Mouse (Mus musculus): ENCODE results near the gene Slc4a4. TPM values are rescaled to one million over a fixed set of nuclear protein-coding genes. Genes with fewer than 3 reads are reported as not detected.
A peak's percentile ranks its signal among the peaks of the same experiment; 100 is the strongest.

The Slc4a4 gene
- polyA plus RNA-seq, 1 experiment from 2014 or later: 4.6 TPM

- H3K36me3 ChIP-seq (ENCODE audit: control insufficient read depth, insufficient read depth): no peaks in the 10 kb centered on the region
- ATAC-seq: no peak
These were observed 23.8 kb upstream of the Slc4a4 start for GRCm38 (mm10) chr5:88862794-88863193.

GRCm38 (mm10) chr5:88884101-88884500 lies 2.5 kb upstream of the Slc4a4 start:
- Histone ChIP-seq H3K9me3 (ENCODE audit: control insufficient read depth) (no peaks in the 10 kb centered on the region), H3K36me3 (ENCODE audit: control insufficient read depth, insufficient read depth) (no peaks in the 10 kb centered on the region), H3K27me3 (replicated peaks; ENCODE audit: control insufficient read depth, insufficient read depth, low read length) (no peaks in the 10 kb centered on the region), H3K27ac (ENCODE audit: low read depth, low read length) (no peak overlapping the region), H3K9ac (ENCODE audit: low read depth, low read length) (no peak overlapping the region), H3K4me1 (replicated peaks; ENCODE audit: control insufficient read depth, insufficient read depth, low read length) (no peaks in the 10 kb centered on the region), H3K4me3 (ENCODE audit: low read depth, low read length) (no peak overlapping the region), H3K4me2 (replicated peaks; ENCODE audit: low read depth) (no peak overlapping the region)
- no peak for ATAC-seq
- WGBS: 15% methylated on average over 3 of the region's 3 CpGs
- TF ChIP-seq CTCF (IDR thresholded peaks at IDR 0.05; ENCODE audit: low read depth): peak; percentile 80

More at GRCm38 (mm10) chr5:88862794-88863193, 23.8 kb upstream of the Slc4a4 start:
- 90% methylated on average over 2 of the region's 2 CpGs for WGBS
- H3K4me1 ChIP-seq (replicated peaks; ENCODE audit: control insufficient read depth, insufficient read depth, low read length): peaks cover 2% of the 10 kb centered on the region; the same call in 1 of the 2 replicates
- no peak overlapping the region for H3K4me2 ChIP-seq (replicated peaks; ENCODE audit: low read depth)
- H3K9me3 ChIP-seq (ENCODE audit: control insufficient read depth): no peaks in the 10 kb centered on the region
- H3K9ac ChIP-seq (ENCODE audit: low read depth, low read length): no peak overlapping the region
- TF ChIP-seq CTCF (IDR thresholded peaks at IDR 0.05; ENCODE audit: low read depth): no peak
- H3K27me3 ChIP-seq (replicated peaks; ENCODE audit: control insufficient read depth, insufficient read depth, low read length): no peaks in the 10 kb centered on the region
- no peak overlapping the region for H3K4me3 ChIP-seq (ENCODE audit: low read depth, low read length)
- no peak overlapping the region for H3K27ac ChIP-seq (ENCODE audit: low read depth, low read length)

GRCm38 (mm10) chr5:88885503-88885902 lies 1.1 kb upstream of the Slc4a4 start:
- H3K27me3 ChIP-seq (replicated peaks; ENCODE audit: control insufficient read depth, insufficient read depth, low read length): no peaks in the 10 kb centered on the region
- no peak overlapping the region for H3K27ac ChIP-seq (ENCODE audit: low read depth, low read length)
- no peak overlapping the region for H3K9ac ChIP-seq (ENCODE audit: low read depth, low read length)
- no peak for ATAC-seq
- WGBS: 85% methylated on average over 3 of the region's 3 CpGs
- no peak overlapping the region for H3K4me2 ChIP-seq (replicated peaks; ENCODE audit: low read depth)
- no peaks in the 10 kb centered on the region for H3K9me3 ChIP-seq (ENCODE audit: control insufficient read depth)
- TF ChIP-seq CTCF (IDR thresholded peaks at IDR 0.05; ENCODE audit: low read depth): no peak
- no peaks in the 10 kb centered on the region for H3K36me3 ChIP-seq (ENCODE audit: control insufficient read depth, insufficient read depth)
- H3K4me3 ChIP-seq (ENCODE audit: low read depth, low read length): no peak overlapping the region
- H3K4me1 ChIP-seq (replicated peaks; ENCODE audit: control insufficient read depth, insufficient read depth, low read length): no peaks in the 10 kb centered on the region

GRCm38 (mm10) chr5:88885944-88886343 lies 674 bp upstream of the Slc4a4 start:
- peak overlapping the region; percentile 96 for H3K4me2 ChIP-seq (replicated peaks; ENCODE audit: low read depth)
- no peaks in the 10 kb centered on the region for H3K27me3 ChIP-seq (replicated peaks; ENCODE audit: control insufficient read depth, insufficient read depth, low read length)
- H3K9me3 ChIP-seq (ENCODE audit: control insufficient read depth): no peaks in the 10 kb centered on the region
- H3K4me1 ChIP-seq (replicated peaks; ENCODE audit: control insufficient read depth, insufficient read depth, low read length): no peaks in the 10 kb centered on the region
- no peak overlapping the region for H3K27ac ChIP-seq (ENCODE audit: low read depth, low read length)
- H3K4me3 ChIP-seq (ENCODE audit: low read depth, low read length): peak overlapping the region; percentile 85; the same call in 1 of the 2 replicates
- whole genome bisulfite sequencing: 61% methylated on average over 5 of the region's 5 CpGs
- no peaks in the 10 kb centered on the region for H3K36me3 ChIP-seq (ENCODE audit: control insufficient read depth, insufficient read depth)
- TF ChIP-seq CTCF (IDR thresholded peaks at IDR 0.05; ENCODE audit: low read depth): no peak
- no peak for ATAC-seq
- no peak overlapping the region for H3K9ac ChIP-seq (ENCODE audit: low read depth, low read length)

- H3K4me3 ChIP-seq (ENCODE audit: low read depth, low read length): peak overlapping the region; percentile 85
- TF ChIP-seq CTCF (IDR thresholded peaks at IDR 0.05; ENCODE audit: low read depth): 0 out of 2 replicates have a peak, but pooled peaks have one; percentile 2
- no peaks in the 10 kb centered on the region for H3K9me3 ChIP-seq (ENCODE audit: control insufficient read depth)
- 2% methylated on average over 14 of the region's 14 CpGs for WGBS
- no peaks in the 10 kb centered on the region for H3K36me3 ChIP-seq (ENCODE audit: control insufficient read depth, insufficient read depth)
- peak overlapping the region; percentile 96 for H3K4me2 ChIP-seq (replicated peaks; ENCODE audit: low read depth)
- no peaks in the 10 kb centered on the region for H3K4me1 ChIP-seq (replicated peaks; ENCODE audit: control insufficient read depth, insufficient read depth, low read length)
- ATAC-seq: no peak
- peak overlapping the region; percentile 84 for H3K9ac ChIP-seq (ENCODE audit: low read depth, low read length)
- no peaks in the 10 kb centered on the region for H3K27me3 ChIP-seq (replicated peaks; ENCODE audit: control insufficient read depth, insufficient read depth, low read length)
- no peak overlapping the region for H3K27ac ChIP-seq (ENCODE audit: low read depth, low read length)
These were observed 310 bp upstream of the Slc4a4 start for GRCm38 (mm10) chr5:88886349-88886667.

- H3K4me2 ChIP-seq (replicated peaks; ENCODE audit: low read depth): peak overlapping the region; percentile 96
- H3K36me3 ChIP-seq (ENCODE audit: control insufficient read depth, insufficient read depth): no peaks in the 10 kb centered on the region
- TF ChIP-seq CTCF (IDR thresholded peaks at IDR 0.05; ENCODE audit: low read depth): no peak
- WGBS: 3% methylated on average over 29 of the region's 29 CpGs
- peak; percentile 58 for ATAC-seq
- H3K27ac ChIP-seq (ENCODE audit: low read depth, low read length): peak overlapping the region; percentile 46
- no peaks in the 10 kb centered on the region for H3K9me3 ChIP-seq (ENCODE audit: control insufficient read depth)
- H3K27me3 ChIP-seq (replicated peaks; ENCODE audit: control insufficient read depth, insufficient read depth, low read length): no peaks in the 10 kb centered on the region
- H3K9ac ChIP-seq (ENCODE audit: low read depth, low read length): peak overlapping the region; percentile 84
- peak overlapping the region; percentile 85 for H3K4me3 ChIP-seq (ENCODE audit: low read depth, low read length)
- no peaks in the 10 kb centered on the region for H3K4me1 ChIP-seq (replicated peaks; ENCODE audit: control insufficient read depth, insufficient read depth, low read length)
These were observed 1.2 kb downstream of the Slc4a4 start for GRCm38 (mm10) chr5:88887556-88888412.
